Mouse (Mus musculus) forebrain, embryonic 14.5 days (tissue): ENCODE measurements at regions not wholly inside any gene's neighbourhood (a gene's known extent, or its start where the extent isn't known, plus 50 kb on each side); places are given as distances from the start of the nearest gene placed in this dataset.
A peak's percentile ranks its signal among the peaks of the same experiment; 100 is the strongest.

ENCODE experiments used
- ATAC-seq: fragments of 200-750 bp; cut with Nextera tagmentation; 2 replicates; pipeline ENCODE4 v1.8.0; 2017; ENCODE audit warnings: mild to moderate bottlenecking, moderate library complexity
- DNase-seq: peaks from one replicate; pipeline ENCODE4 v3.0.0-alpha.2; 2015; ENCODE audit warnings: low spot score
- H3K27ac ChIP-seq: fragments of 300-500 bp; sonication (generic); 2 replicates; pipeline ENCODE4 v1.5.1; 2014; ENCODE audit warnings: low read depth, mild to moderate bottlenecking, control low read depth, low read length, moderate library complexity
- H3K27me3 ChIP-seq: fragments of 300-500 bp; sonication (generic); replicated peaks from 2 replicates; pipeline ENCODE4 v1.6.1; 2014; ENCODE audit warnings: low read length, control low read depth, mixed read lengths; ENCODE audit not compliant: control insufficient read depth, insufficient read depth
- H3K36me3 ChIP-seq: fragments of 300-500 bp; sonication (generic); 2 replicates; pipeline ENCODE4 v1.6.1; 2014; ENCODE audit warnings: low read length, control low read depth; ENCODE audit not compliant: control insufficient read depth, insufficient read depth
- H3K4me1 ChIP-seq: fragments of 300-500 bp; sonication (generic); 2 replicates; pipeline ENCODE4 v1.6.1; 2014; ENCODE audit warnings: antibody characterized with exemption, low read length, control low read depth; ENCODE audit not compliant: control insufficient read depth, insufficient read depth
- H3K4me2 ChIP-seq: fragments of 300-500 bp; sonication (generic); 2 replicates; pipeline ENCODE4 v1.6.1; 2014; ENCODE audit warnings: mild to moderate bottlenecking, control low read depth, low read length
- H3K4me3 ChIP-seq: fragments of 300-500 bp; sonication (generic); 2 replicates; pipeline ENCODE4 v1.5.1; 2014; ENCODE audit warnings: low read depth, low read length, control low read depth
- H3K9ac ChIP-seq: fragments of 300-500 bp; sonication (generic); 2 replicates; pipeline ENCODE4 v1.6.1; 2014; ENCODE audit warnings: mild to moderate bottlenecking, low read length, control low read depth, moderate library complexity
- H3K9me3 ChIP-seq: fragments of 300-500 bp; sonication (generic); replicated peaks from 2 replicates; pipeline ENCODE4 v1.6.1; 2016; ENCODE audit warnings: low read length, control low read depth, mixed read lengths; ENCODE audit not compliant: control insufficient read depth
- WGBS: fragments of 180-500 bp; shearing (Covaris S2); extraction: QIAGEN DNeasy Blood & Tissue Kit; methylation state at CpG from one replicate; pipeline ENCODE4 v1.1.7; 2014; 5-methylcytosine and 5-hydroxymethylcytosine counted together

GRCm38 (mm10) chr10:104798816-104799393 lies 605.1 kb downstream of the Gm4340 start:
- 70% methylated on average over 6 of the region's 6 CpGs for WGBS
- H3K9me3 ChIP-seq = no peaks in the 10 kb centered on the region
- no peaks in the 10 kb centered on the region for H3K4me1 ChIP-seq
- 0 out of 2 replicates have a peak overlapping the region, but pooled peaks have one; percentile 10 for H3K27ac ChIP-seq
- H3K36me3 ChIP-seq = no peaks in the 10 kb centered on the region
- no peak overlapping the region for H3K4me3 ChIP-seq
- no peak overlapping the region for H3K4me2 ChIP-seq
- DNase-seq (peak; percentile 67), ATAC-seq (peak; percentile 71; the same call in 1 of the 2 replicates)
- no peaks in the 10 kb centered on the region for H3K27me3 ChIP-seq
- no peak overlapping the region for H3K9ac ChIP-seq

- 93% methylated on average over 1 of the region's 1 CpGs for WGBS
- Histone ChIP-seq H3K36me3 (no peaks in the 10 kb centered on the region), H3K4me1 (no peaks in the 10 kb centered on the region), H3K27ac (no peak overlapping the region), H3K4me3 (no peak overlapping the region), H3K9ac (no peak overlapping the region), H3K9me3 (no peaks in the 10 kb centered on the region), H3K27me3 (no peaks in the 10 kb centered on the region), H3K4me2 (no peak overlapping the region)
- no peak for DNase-seq
- no peak for ATAC-seq
These were observed 611.0 kb downstream of the Gm4340 start for GRCm38 (mm10) chr10:104804849-104805248.

GRCm38 (mm10) chr10:104818252-104818651 lies 624.4 kb downstream of the Gm4340 start:
- no peaks in the 10 kb centered on the region for H3K4me1 ChIP-seq
- ATAC-seq = peak; percentile 70
- WGBS = 13% methylated on average over 4 of the region's 4 CpGs
- H3K4me2 ChIP-seq = no peak overlapping the region
- DNase-seq = peak; percentile 61
- no peak overlapping the region for H3K27ac ChIP-seq
- H3K4me3 ChIP-seq = no peak overlapping the region
- no peak overlapping the region for H3K9ac ChIP-seq
- no peaks in the 10 kb centered on the region for H3K9me3 ChIP-seq
- no peaks in the 10 kb centered on the region for H3K36me3 ChIP-seq
- H3K27me3 ChIP-seq = no peaks in the 10 kb centered on the region

- DNase-seq = no peak
- ATAC-seq = no peak
- Histone ChIP-seq H3K27me3 (no peaks in the 10 kb centered on the region), H3K9me3 (no peaks in the 10 kb centered on the region), H3K9ac (no peak overlapping the region), H3K4me1 (no peaks in the 10 kb centered on the region), H3K4me3 (no peak overlapping the region), H3K27ac (no peak overlapping the region), H3K36me3 (no peaks in the 10 kb centered on the region), H3K4me2 (no peak overlapping the region)
- 90% methylated on average over 6 of the region's 6 CpGs for WGBS
These were observed 658.0 kb downstream of the Gm4340 start for GRCm38 (mm10) chr10:104851821-104852220.

- ATAC-seq = no peak
- 70% methylated on average over 3 of the region's 3 CpGs for WGBS
These were observed 659.3 kb downstream of the Gm4340 start for GRCm38 (mm10) chr10:104853111-104853510.

GRCm38 (mm10) chr10:104878246-104878645 lies 684.4 kb downstream of the Gm4340 start:
- no peaks in the 10 kb centered on the region for H3K9me3 ChIP-seq
- ATAC-seq = no peak
- no peaks in the 10 kb centered on the region for H3K4me1 ChIP-seq
- H3K4me2 ChIP-seq = no peak overlapping the region
- no peaks in the 10 kb centered on the region for H3K27me3 ChIP-seq
- DNase-seq = no peak
- H3K36me3 ChIP-seq = no peaks in the 10 kb centered on the region
- H3K9ac ChIP-seq = no peak overlapping the region
- H3K4me3 ChIP-seq = no peak overlapping the region
- WGBS = 72% methylated on average over 3 of the region's 3 CpGs
- H3K27ac ChIP-seq = no peak overlapping the region

More at GRCm38 (mm10) chr10:104853111-104853510, 659.3 kb downstream of the Gm4340 start:
- Histone ChIP-seq H3K27me3 (no peaks in the 10 kb centered on the region), H3K9ac (no peak overlapping the region), H3K4me1 (no peaks in the 10 kb centered on the region), H3K4me2 (no peak overlapping the region), H3K9me3 (no peaks in the 10 kb centered on the region), H3K36me3 (no peaks in the 10 kb centered on the region), H3K4me3 (no peak overlapping the region), H3K27ac (no peak overlapping the region)
- DNase-seq = no peak

- no peaks in the 10 kb centered on the region for H3K36me3 ChIP-seq
- no peak overlapping the region for H3K27ac ChIP-seq
- H3K4me2 ChIP-seq = no peak overlapping the region
- 86% methylated on average over 1 of the region's 1 CpGs for WGBS
- H3K27me3 ChIP-seq = no peaks in the 10 kb centered on the region
- no peaks in the 10 kb centered on the region for H3K4me1 ChIP-seq
- ATAC-seq (no peak), DNase-seq (no peak)
- H3K9me3 ChIP-seq = no peaks in the 10 kb centered on the region
- no peak overlapping the region for H3K4me3 ChIP-seq
- no peak overlapping the region for H3K9ac ChIP-seq
These were observed 660.0 kb downstream of the Tmtc2 start for GRCm38 (mm10) chr10:104914201-104914600.

GRCm38 (mm10) chr10:104915521-104915920 lies 658.7 kb downstream of the Tmtc2 start:
- H3K36me3 ChIP-seq = no peaks in the 10 kb centered on the region
- H3K4me3 ChIP-seq = no peak overlapping the region
- no peak for DNase-seq
- WGBS = 88% methylated on average over 1 of the region's 1 CpGs
- no peak overlapping the region for H3K9ac ChIP-seq
- no peaks in the 10 kb centered on the region for H3K27me3 ChIP-seq
- no peak overlapping the region for H3K4me2 ChIP-seq
- H3K9me3 ChIP-seq = no peaks in the 10 kb centered on the region
- no peaks in the 10 kb centered on the region for H3K4me1 ChIP-seq
- no peak for ATAC-seq
- H3K27ac ChIP-seq = no peak overlapping the region

GRCm38 (mm10) chr10:104936660-104937059 lies 637.6 kb downstream of the Tmtc2 start:
- Histone ChIP-seq H3K9ac (no peak overlapping the region), H3K9me3 (no peaks in the 10 kb centered on the region), H3K4me3 (no peak overlapping the region), H3K27ac (no peak overlapping the region), H3K4me1 (no peaks in the 10 kb centered on the region), H3K36me3 (no peaks in the 10 kb centered on the region), H3K4me2 (no peak overlapping the region), H3K27me3 (no peaks in the 10 kb centered on the region)
- DNase-seq (no peak), ATAC-seq (no peak)
- WGBS = 73% methylated on average over 1 of the region's 1 CpGs
